ENCODE assay signal across 8 mouse cellular contexts in the genomic region with DNA sequence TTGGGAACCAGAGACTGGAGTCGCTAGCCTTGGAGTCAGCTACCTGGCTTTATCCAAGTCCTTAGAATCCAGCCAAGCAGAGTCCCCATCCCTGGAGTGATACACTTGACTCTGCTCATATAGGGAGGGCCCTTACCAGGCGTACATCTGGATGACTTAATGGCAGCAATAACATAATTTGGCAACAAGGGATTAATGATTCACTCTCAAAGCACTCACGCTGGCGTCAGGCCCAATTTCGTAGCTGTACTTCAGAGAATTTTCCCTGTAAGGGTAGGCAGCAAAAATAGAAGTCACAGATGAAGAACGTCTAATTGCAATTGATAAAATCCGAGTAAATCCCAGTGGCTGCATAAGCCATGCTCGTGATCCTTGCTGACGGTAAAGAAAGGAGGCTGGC.
A peak's percentile ranks its signal among the peaks of the same experiment; 100 is the strongest.
DNase-seq lines count a peak whose midpoint lies in the region; ATAC-seq lines count a peak whose summit lies in the region.

No protein-coding gene starts in this region.

- peaks cover 12% of the 10 kb centered on the region for H3K4me1 ChIP-seq in hindbrain, embryonic 16.5 days (ENCODE audit: control insufficient read depth, insufficient read depth, low read depth, low read length)
- H3K4me1 ChIP-seq in hindbrain, embryonic 10.5 days (replicated peaks), result peaks cover 4% of the 10 kb centered on the region; the same call in 1 of the 2 replicates
- H3K4me1 ChIP-seq in intestine, embryonic 16.5 days (ENCODE audit: control insufficient read depth, insufficient read depth, low read length), result no peaks in the 10 kb centered on the region

- no peak for ATAC-seq in hindbrain, embryonic 16.5 days
- peak; percentile 89 for ATAC-seq in intestine, embryonic 16.5 days
- no peak for ATAC-seq in cerebellum, adult (ENCODE audit: insufficient number of reproducible peaks, low FRiP score, low TSS enrichment)
- no peak for ATAC-seq in CD4-positive, CD25-positive, alpha-beta regulatory T cell, adult 4 months

- no peak overlapping the region for H3K4me3 ChIP-seq in hindbrain, embryonic 16.5 days (ENCODE audit: low read length)
- no peak overlapping the region for H3K4me3 ChIP-seq in hindbrain, embryonic 10.5 days
- H3K4me3 ChIP-seq in intestine, embryonic 16.5 days (ENCODE audit: low read length), result no peak overlapping the region

- no peaks in the 10 kb centered on the region for H3K27me3 ChIP-seq in hindbrain, embryonic 16.5 days (replicated peaks; ENCODE audit: control insufficient read depth, insufficient read depth, low read length)
- peaks cover 4% of the 10 kb centered on the region for H3K27me3 ChIP-seq in hindbrain, embryonic 10.5 days (ENCODE audit: insufficient read depth, poor library complexity, severe bottlenecking)
- H3K27me3 ChIP-seq in intestine, embryonic 16.5 days (replicated peaks; ENCODE audit: control insufficient read depth, insufficient read depth, low read length), result no peaks in the 10 kb centered on the region

- WGBS in hindbrain, embryonic 16.5 days, result 37% methylated on average over 9 of the region's 9 CpGs
- 57% methylated on average over 9 of the region's 9 CpGs for WGBS in hindbrain, embryonic 10.5 days
- WGBS in intestine, embryonic 16.5 days, result 27% methylated on average over 9 of the region's 9 CpGs

- DNase-seq in hindbrain, embryonic 10.5 days (ENCODE audit: low spot score), result no peak
- peak; percentile 8 for DNase-seq in 3T3-L1 (ENCODE audit: low read depth, low spot score)
- peak; percentile 79 to 87 for DNase-seq in adrenal gland, postnatal 36 days
- no peak for DNase-seq in retina, postnatal 1 day

- H3K27ac ChIP-seq in hindbrain, embryonic 16.5 days (ENCODE audit: low read depth, low read length), result no peak overlapping the region
- H3K27ac ChIP-seq in hindbrain, embryonic 10.5 days, result no peak overlapping the region
- no peak overlapping the region for H3K27ac ChIP-seq in intestine, embryonic 16.5 days (ENCODE audit: low read length)

- H3K9ac ChIP-seq in hindbrain, embryonic 16.5 days (ENCODE audit: low read depth, low read length), result no peak overlapping the region
- H3K9ac ChIP-seq in intestine, embryonic 16.5 days (ENCODE audit: low read depth, low read length), result no peak overlapping the region

- H3K4me2 ChIP-seq in hindbrain, embryonic 16.5 days (ENCODE audit: low read length), result peak overlapping the region; percentile 3; the same call in 1 of the 2 replicates
- H3K4me2 ChIP-seq in intestine, embryonic 16.5 days (ENCODE audit: low read depth, low read length), result no peak overlapping the region

- no peaks in the 10 kb centered on the region for H3K9me3 ChIP-seq in hindbrain, embryonic 16.5 days (ENCODE audit: control insufficient read depth, low read length)
- H3K9me3 ChIP-seq in hindbrain, embryonic 10.5 days, result no peaks in the 10 kb centered on the region
- no peaks in the 10 kb centered on the region for H3K9me3 ChIP-seq in intestine, embryonic 16.5 days (ENCODE audit: control insufficient read depth, low read length)

- H3K36me3 ChIP-seq in hindbrain, embryonic 16.5 days (ENCODE audit: control insufficient read depth, insufficient read depth, low read length), result no peaks in the 10 kb centered on the region
- no peaks in the 10 kb centered on the region for H3K36me3 ChIP-seq in hindbrain, embryonic 10.5 days
- no peaks in the 10 kb centered on the region for H3K36me3 ChIP-seq in intestine, embryonic 16.5 days (ENCODE audit: control insufficient read depth, insufficient read depth, low read length)

Comparison
In these comparisons a context has a peak if more than half of its experiments do, and no peak if none do; other contexts are left out.
1. DNase-seq: peak in 3T3-L1 (single experiment) and adrenal gland, postnatal 36 days (2 of 2); none in hindbrain, embryonic 10.5 days (single experiment) and retina, postnatal 1 day (single experiment).